Mouse (Mus musculus) cerebellum, postnatal 4 days (tissue): ENCODE measurements at regions not wholly inside any gene's neighbourhood (a gene's known extent, or its start where the extent isn't known, plus 50 kb on each side); places are given as distances from the start of the nearest gene placed in this dataset.
"Not testable (repeated sequence)": the region's sequence is repeated elsewhere in the genome, so short reads cannot be mapped to it uniquely, and the experiment has no call there.

Experiments used
- DNase-seq, 2 experiments: peaks; one replicate each; pipeline ENCODE4 v3.0.0; 2022; ENCODE audit warnings: low spot score in 2 of 2, mixed read lengths in 1 of 2

- DNase-seq, result peak in 1 of 2 experiments; percentile 64
Observed at GRCm38 (mm10) chr10:62055408-62055807, 76.5 kb upstream of the Col13a1 start.

- no peak for DNase-seq
Observed at GRCm38 (mm10) chr10:62049782-62050192, 70.9 kb upstream of the Col13a1 start.

GRCm38 (mm10) chr10:62044408-62044807 is 65.5 kb upstream of the Col13a1 start:
- DNase-seq, result no peak

GRCm38 (mm10) chr10:62039915-62040314 is 61.0 kb upstream of the Col13a1 start:
- no peak for DNase-seq

GRCm38 (mm10) chr10:62038656-62039055 is 59.7 kb upstream of the Col13a1 start:
- no peak for DNase-seq

GRCm38 (mm10) chr10:62037402-62038199 is 58.7 kb upstream of the Col13a1 start:
- no peak for DNase-seq

- DNase-seq, result no peak
Observed at GRCm38 (mm10) chr10:62036815-62037214, 57.9 kb upstream of the Col13a1 start.

GRCm38 (mm10) chr10:62034291-62034690 is 55.4 kb upstream of the Col13a1 start:
- no peak for DNase-seq

GRCm38 (mm10) chr10:62033748-62034147 is 54.8 kb upstream of the Col13a1 start:
- no peak for DNase-seq

- not testable (repeated sequence) for DNase-seq
Observed at GRCm38 (mm10) chr10:62031986-62032385, 53.1 kb upstream of the Col13a1 start.

- DNase-seq, result no peak
Observed at GRCm38 (mm10) chr10:62029271-62029670, 50.4 kb upstream of the Col13a1 start.
